In the genomic region with DNA sequence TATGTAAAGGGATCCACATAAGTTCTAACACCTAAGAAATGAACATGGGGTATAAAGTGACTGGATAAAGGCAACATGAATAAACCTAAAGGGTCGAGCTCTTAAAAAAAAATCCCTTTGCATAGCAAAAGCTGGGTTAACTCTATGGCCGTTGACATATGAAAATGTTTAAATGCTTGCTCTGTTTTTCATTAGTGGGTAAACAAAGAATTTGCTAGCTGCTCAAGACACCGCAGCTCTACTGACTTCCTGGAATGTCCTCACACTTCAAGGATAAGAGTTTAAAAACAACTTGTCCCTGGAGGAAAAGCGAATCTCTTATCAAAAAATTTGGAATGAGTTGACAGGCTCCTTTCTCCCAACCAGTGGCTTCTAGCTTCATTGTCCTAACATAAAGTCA, we compare ENCODE assay signal across 16 mouse cellular contexts.
"Had no signal": no experiment of that assay in that cellular context is flagged by ENCODE, and none has a peak within 500 bp of the region (broad histone marks: within the 10 kb centered on the region; RNA-seq: fewer than 3 reads in every experiment).

No protein-coding gene starts in this region.

- DNase-seq: kidney, adult 18-20 months; kidney, postnatal 10 days; kidney, postnatal 36 days; liver, postnatal 0 days; lung, embryonic 14.5 days; thymus, adult 18-20 months; thymus, postnatal 36 days had no signal

- ATAC-seq: liver, postnatal 0 days; lung, postnatal 0 days; midbrain, embryonic 15.5 days had no signal

- H3K9ac ChIP-seq: limb, embryonic 15.5 days; liver, embryonic 14.5 days; liver, postnatal 0 days; lung, embryonic 14.5 days; midbrain, embryonic 12.5 days; midbrain, embryonic 15.5 days; neural tube, embryonic 12.5 days; neural tube, embryonic 15.5 days had no signal

- H3K27ac ChIP-seq: limb, embryonic 15.5 days; liver, embryonic 14.5 days; macrophage; midbrain, embryonic 12.5 days; midbrain, embryonic 15.5 days; neural tube, embryonic 12.5 days; neural tube, embryonic 15.5 days had no signal

- H3K36me3 ChIP-seq: neural tube, embryonic 15.5 days had no signal

- H3K27me3 ChIP-seq: limb, embryonic 15.5 days; midbrain, embryonic 12.5 days; midbrain, embryonic 15.5 days; neural tube, embryonic 12.5 days; neural tube, embryonic 15.5 days had no signal

- H3K9me3 ChIP-seq: limb, embryonic 15.5 days; midbrain, embryonic 12.5 days; midbrain, embryonic 15.5 days; neural tube, embryonic 12.5 days; neural tube, embryonic 15.5 days had no signal

- H3K4me3 ChIP-seq: limb, embryonic 15.5 days; midbrain, embryonic 12.5 days; midbrain, embryonic 15.5 days; neural tube, embryonic 12.5 days; neural tube, embryonic 15.5 days had no signal

- H3K4me2 ChIP-seq: limb, embryonic 15.5 days; liver, embryonic 11.5 days; lung, embryonic 14.5 days; midbrain, embryonic 12.5 days; midbrain, embryonic 15.5 days; neural tube, embryonic 12.5 days; neural tube, embryonic 15.5 days had no signal
